Mouse (Mus musculus) Patski (cell line): ENCODE data around the gene Stc2. TPM values are rescaled to one million over a fixed set of nuclear protein-coding genes. Genes with fewer than 3 reads are reported as not detected.

Experiments
- ATAC-seq: fragments of 100-300 bp; one replicate; pipeline ENCODE4 v1.8.0; 2021
- CTCF ChIA-PET: fragments of 350-600 bp; sonication (Branson Sonifier 250); formaldehyde crosslinking; loops from one replicate; lab custom pipeline; 2022; ENCODE audit warnings: inconsistent platforms; lab: Charles Lee
- POLR2A ChIA-PET: fragments of 350-600 bp; sonication (Branson Sonifier 250); formaldehyde crosslinking; loops from one replicate; lab custom pipeline; 2022; ENCODE audit warnings: antibody characterized with exemption, inconsistent platforms; lab: Charles Lee
- DNase-seq: peaks from one replicate; pipeline ENCODE4 v3.0.0-alpha.2; 2011; ENCODE audit warnings: low read depth, low spot score
- H3K27me3 ChIP-seq: fragments of 371-371 bp; one replicate; pipeline ENCODE4 v1.5.1; 2021
- CTCF ChIP-seq: fragments of 100-300 bp; IDR thresholded peaks from one replicate; pipeline ENCODE4 v1.5.1; 2021
- in situ Hi-C: fragments of 300-500 bp; cut with MboI; formaldehyde crosslinking; loops from 3 replicates; pipeline ENCODE4 v1.11.1; 2018; ENCODE audit warnings: low pct_unique_long_range_greater_than_20kb, mixed read lengths
- polyA plus RNA-seq: library from polyadenylated mRNA; unstranded; gene quantifications from one replicate; pipeline ENCODE4 v1.2.3, GENCODE M21; 2021

The Stc2 gene
- polyA plus RNA-seq, 1 experiment from 2014 or later, result 58.4 TPM

DNA sequence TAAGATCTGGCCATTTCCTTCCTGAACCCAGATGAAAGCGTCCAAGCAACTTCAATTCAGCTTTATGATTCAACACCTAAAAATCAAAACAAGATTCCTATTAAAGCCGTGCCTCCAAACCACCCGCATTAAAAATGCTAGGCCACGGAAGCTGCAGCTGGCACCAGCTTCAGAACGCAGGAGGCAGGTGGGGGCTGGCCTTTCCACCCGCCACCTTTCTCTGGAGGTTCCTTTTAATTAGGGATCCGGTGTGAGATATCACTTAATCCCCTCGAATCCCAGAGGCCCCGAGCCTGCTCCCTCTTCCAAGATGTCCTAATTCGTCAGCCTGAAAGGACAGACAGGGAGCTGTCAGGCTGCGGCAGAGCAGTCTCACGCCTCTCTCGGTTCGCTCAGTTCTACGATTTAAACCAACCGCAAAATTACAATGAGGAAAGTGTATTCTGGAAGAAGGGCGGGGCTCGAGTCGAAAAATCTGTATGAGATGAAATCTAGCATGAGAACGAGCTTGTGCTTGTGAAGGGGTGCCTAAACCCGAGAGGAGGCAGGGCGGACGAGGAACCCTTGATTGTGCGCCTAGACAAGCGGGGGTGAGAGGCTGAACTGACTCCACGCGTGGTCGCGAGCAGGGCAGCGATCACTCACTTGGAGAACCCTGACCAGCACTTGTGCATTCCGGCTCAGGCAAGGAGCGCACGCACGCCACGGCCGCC, 1.5 kb downstream of the Stc2 start:
- ChIA-PET CTCF (interaction anchor here (1.6 to 1.8 kb wide), 2 partner anchors 174 to 270 kb away, joined by 4 to 5 read pairs; no protein-coding TSS in a partner anchor), POLR2A (interaction anchor here (0.8 to 3.1 kb wide), 8 partner anchors 13 to 302 kb away, joined by 3 to 18 read pairs (median 4); no protein-coding TSS in a partner anchor)
- in situ Hi-C loops, result loop anchor here (5.0 kb wide), 4 partner anchors 111 to 249 kb away; no protein-coding TSS in a partner anchor
- ATAC-seq (peak; percentile 33), DNase-seq (no peak)
- no peaks in the 10 kb centered on the region for H3K27me3 ChIP-seq
- TF ChIP-seq CTCF, result no peak

DNA sequence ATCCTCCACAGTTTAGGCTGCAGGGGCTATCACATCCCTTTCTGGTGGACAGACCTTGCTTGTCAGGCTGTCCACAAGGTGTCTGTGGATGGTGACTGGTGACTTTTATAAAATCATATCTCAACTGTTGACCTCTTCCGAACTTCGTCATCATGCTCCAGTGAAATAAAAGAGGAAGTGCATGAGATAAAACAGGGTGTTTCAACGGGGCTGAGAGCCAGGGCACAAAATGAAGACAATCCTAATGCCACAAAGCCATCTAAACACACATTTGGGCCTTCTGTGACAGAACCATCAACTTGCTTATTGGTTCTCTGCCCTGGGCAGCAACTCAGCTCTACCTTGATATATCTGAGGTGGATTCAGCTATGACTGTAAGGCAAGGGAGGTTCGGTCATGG, 3.0 kb downstream of the Stc2 start:
- TF ChIP-seq CTCF, result no peak
- DNase-seq (no peak), ATAC-seq (no peak)
- H3K27me3 ChIP-seq, result no peaks in the 10 kb centered on the region
- ChIA-PET POLR2A (interaction anchor here (1.0 kb wide), 1 partner anchor 11 kb away, joined by 5 read pairs; no protein-coding TSS in a partner anchor), CTCF (interaction anchor here (1.6 kb wide), 1 partner anchor 248 kb away, joined by 3 read pairs; no protein-coding TSS in a partner anchor)
- in situ Hi-C loops, result loop anchor here (5.0 kb wide), 4 partner anchors 110 to 250 kb away; no protein-coding TSS in a partner anchor

DNA sequence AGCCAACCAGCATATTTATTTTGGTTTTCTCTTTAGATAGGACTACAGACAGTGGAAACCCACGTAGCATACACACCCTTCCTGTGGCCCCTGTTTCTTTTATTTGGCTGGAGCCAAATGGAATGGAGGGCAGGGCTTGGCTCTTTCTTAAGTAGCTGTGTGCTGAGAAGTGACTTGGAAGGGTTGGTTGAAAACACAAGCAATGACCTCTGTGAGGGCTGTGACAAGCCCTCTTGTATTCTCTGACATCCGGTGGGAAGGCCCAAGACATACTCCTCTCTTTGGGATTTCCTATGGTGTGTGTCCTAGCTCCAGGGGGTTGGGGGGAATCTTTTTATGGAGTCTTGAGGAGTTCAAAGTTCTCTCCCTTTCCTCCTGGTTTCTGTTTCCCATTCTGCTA, 3.5 kb downstream of the Stc2 start:
- ATAC-seq (no peak), DNase-seq (no peak)
- in situ Hi-C loops, result loop anchor here (5.0 kb wide), 4 partner anchors 109 to 251 kb away; no protein-coding TSS in a partner anchor
- no peaks in the 10 kb centered on the region for H3K27me3 ChIP-seq
- TF ChIP-seq CTCF, result no peak
- CTCF ChIA-PET, result interaction anchor here (1.0 to 1.6 kb wide), 2 partner anchors 10 to 249 kb away, joined by 3 read pairs; no protein-coding TSS in a partner anchor
- POLR2A ChIA-PET, result interaction anchor here (1.0 to 1.5 kb wide), 2 partner anchors 12 to 175 kb away, joined by 5 read pairs; no protein-coding TSS in a partner anchor

DNA sequence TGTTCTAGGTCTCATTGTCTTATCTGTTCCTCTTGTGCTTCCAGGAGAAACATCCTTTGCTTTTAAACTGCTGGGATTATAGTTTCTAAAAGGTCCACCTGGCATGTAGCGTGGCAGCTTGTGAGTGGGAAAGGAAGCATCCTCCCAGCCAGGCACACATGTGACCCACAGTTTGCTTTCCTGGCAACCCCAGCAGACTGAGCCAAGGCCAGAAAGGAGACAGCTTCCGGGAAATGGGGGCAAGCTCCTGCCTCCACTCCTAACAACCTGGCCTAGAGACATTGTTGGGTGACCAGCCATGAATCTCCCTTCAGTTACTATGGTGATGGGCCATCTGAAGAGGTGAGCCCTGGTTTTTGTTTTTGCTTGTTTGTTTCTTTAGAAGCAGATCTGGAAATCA, 3.9 kb downstream of the Stc2 start:
- in situ Hi-C loops, result loop anchor here (5.0 kb wide), 4 partner anchors 109 to 251 kb away; no protein-coding TSS in a partner anchor
- POLR2A ChIA-PET, result interaction anchor here (1.5 kb wide), 1 partner anchor 176 kb away, joined by 5 read pairs; no protein-coding TSS in a partner anchor
- ATAC-seq (no peak), DNase-seq (no peak)
- no peak for TF ChIP-seq CTCF
- H3K27me3 ChIP-seq, result no peaks in the 10 kb centered on the region
- CTCF ChIA-PET, result interaction anchor here (1.0 to 1.6 kb wide), 2 partner anchors 9 to 249 kb away, joined by 3 read pairs; no protein-coding TSS in a partner anchor

DNA sequence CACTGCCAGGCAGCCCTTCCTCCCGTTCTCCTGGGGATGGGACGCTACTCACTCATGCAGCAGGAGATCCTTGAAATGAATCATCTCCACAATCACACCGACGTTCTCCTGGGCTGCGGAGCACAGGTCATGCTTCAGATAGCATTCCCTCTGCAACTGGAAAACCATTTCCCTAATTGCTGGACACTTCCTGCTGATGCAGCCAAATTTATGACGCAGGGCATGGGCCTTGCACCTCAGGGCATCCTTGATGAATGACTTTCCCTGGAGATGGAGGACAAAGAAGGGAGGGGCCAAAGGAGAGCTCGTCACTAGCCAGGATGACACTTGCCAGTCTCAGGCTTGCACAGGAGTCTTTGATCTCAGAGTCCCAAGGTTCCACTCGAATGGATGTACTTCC, 4.6 kb downstream of the Stc2 start:
- ChIA-PET POLR2A (interaction anchor here (0.6 to 1.5 kb wide), 2 partner anchors 61 to 176 kb away, joined by 3 to 5 read pairs; no protein-coding TSS in a partner anchor), CTCF (no interaction called here)
- ATAC-seq, result peak; percentile 22
- DNase-seq, result peak; percentile 82
- no peak for TF ChIP-seq CTCF
- in situ Hi-C loops, result loop anchor here (5.0 kb wide), 4 partner anchors 108 to 252 kb away; no protein-coding TSS in a partner anchor
- no peaks in the 10 kb centered on the region for H3K27me3 ChIP-seq

DNA sequence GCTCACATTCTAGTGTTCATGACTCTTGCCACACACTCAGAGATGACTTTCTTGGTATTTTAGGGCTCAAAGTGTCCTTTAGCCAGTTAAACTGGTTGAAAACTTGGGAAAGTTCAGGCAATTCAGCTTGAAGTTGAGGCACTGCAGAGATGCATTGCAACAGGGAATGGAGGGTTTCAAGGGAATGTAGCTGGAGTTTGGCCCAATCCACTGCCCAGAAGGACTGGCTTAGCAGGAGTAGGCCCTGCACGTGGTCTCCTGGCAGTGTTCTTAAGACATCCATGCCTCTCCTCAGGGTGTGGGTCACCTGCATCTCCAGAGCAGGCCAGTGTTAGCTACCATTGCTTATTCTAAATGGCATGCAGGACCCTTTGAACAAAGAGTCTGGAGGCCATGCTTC, 7.0 kb downstream of the Stc2 start:
- no peaks in the 10 kb centered on the region for H3K27me3 ChIP-seq
- in situ Hi-C loops, result no loop called here
- DNase-seq, result no peak
- no peak for ATAC-seq
- ChIA-PET CTCF (no interaction called here), POLR2A (interaction anchor here (0.7 to 0.9 kb wide), 2 partner anchors 63 to 178 kb away, joined by 3 read pairs; no protein-coding TSS in a partner anchor)
- TF ChIP-seq CTCF, result no peak

DNA sequence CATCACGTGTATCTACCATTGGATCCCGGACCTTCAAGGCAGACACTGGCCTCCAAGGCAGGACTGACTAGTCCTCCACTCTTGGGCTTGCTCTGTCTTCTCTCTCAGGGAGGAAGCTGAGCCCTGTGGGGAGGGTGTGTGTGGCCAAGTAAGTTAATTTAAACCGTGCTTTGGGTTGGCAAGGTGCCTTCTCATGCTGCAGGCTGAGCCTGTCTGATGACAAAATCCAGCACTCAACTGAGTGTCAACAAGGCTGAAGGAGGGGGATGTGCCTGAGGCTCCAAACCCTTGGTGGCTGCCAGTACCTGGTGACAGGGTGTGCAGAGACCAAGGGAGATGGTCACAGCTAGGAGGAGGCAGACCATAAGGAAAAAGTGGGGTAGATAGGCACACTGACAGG, 7.5 kb downstream of the Stc2 start:
- ATAC-seq, result no peak
- in situ Hi-C loops, result no loop called here
- H3K27me3 ChIP-seq, result no peaks in the 10 kb centered on the region
- POLR2A ChIA-PET, result interaction anchor here (0.7 kb wide), 1 partner anchor 63 kb away, joined by 3 read pairs; no protein-coding TSS in a partner anchor
- TF ChIP-seq CTCF, result no peak
- CTCF ChIA-PET, result interaction anchor here (0.8 to 1.2 kb wide), 2 partner anchors 11 to 278 kb away, joined by 3 read pairs; no protein-coding TSS in a partner anchor
- no peak for DNase-seq

DNA sequence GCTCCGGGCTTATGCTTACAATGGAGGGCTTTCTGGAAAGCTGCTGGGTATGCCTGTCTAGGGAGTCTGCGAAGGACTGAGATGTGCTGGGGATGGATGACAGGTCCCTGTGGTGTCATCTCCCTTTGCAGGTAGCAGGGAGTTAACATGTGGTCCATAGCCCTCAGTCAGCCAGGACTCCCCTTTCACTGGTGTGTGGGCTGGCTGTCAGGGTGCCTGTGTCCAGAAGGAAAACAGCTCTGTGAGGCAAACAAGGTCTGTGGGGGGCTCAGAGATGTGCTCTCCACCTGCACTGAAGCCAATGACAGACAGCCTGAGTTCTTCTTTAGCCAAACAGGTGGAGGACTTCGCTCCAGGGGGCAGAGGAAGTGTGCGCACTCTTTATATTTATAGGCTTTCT, 8.8 kb downstream of the Stc2 start:
- H3K27me3 ChIP-seq, result no peaks in the 10 kb centered on the region
- CTCF ChIA-PET, result interaction anchor here (1.2 kb wide), 1 partner anchor 10 kb away, joined by 3 read pairs; no protein-coding TSS in a partner anchor
- POLR2A ChIA-PET, result interaction anchor here (1.7 kb wide), 1 partner anchor 255 kb away, joined by 7 read pairs; no protein-coding TSS in a partner anchor
- ATAC-seq (no peak), DNase-seq (no peak)
- no peak for TF ChIP-seq CTCF
- in situ Hi-C loops, result no loop called here

DNA sequence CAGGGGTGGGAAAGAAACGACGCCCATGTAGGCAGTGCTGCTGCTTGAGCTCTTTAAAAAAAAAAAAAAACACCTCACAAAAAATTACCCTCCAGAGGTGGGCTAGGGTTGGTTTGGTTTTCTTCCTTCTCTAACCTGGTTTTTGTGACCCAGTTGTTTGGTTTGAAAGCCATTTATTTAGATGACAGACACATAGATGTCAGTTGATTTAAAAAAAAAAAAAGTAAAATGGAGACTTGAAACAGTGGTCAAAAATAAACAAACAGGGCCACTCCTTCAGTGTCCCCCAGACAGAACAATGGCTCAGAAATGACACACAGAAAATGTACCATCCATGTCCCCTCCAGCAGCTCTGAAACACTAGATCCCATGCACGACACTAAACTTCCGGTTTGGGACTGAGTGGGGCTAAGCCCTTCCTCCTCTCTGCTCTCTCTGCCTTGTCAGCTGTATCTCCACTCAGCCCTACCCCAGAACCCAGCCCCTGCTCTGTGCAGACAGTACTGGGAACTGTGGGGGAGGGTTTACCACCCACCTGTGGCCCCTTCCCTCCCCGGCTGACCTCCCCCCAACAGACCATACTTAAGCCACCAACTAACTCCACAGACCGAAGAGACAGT, 10.5 kb downstream of the Stc2 start:
- no peaks in the 10 kb centered on the region for H3K27me3 ChIP-seq
- CTCF ChIA-PET, result no interaction called here
- no peak for TF ChIP-seq CTCF
- DNase-seq (no peak), ATAC-seq (no peak)
- POLR2A ChIA-PET, result interaction anchor here (0.7 to 1.7 kb wide), 3 partner anchors 104 to 257 kb away, joined by 3 to 7 read pairs (median 5); no protein-coding TSS in a partner anchor
- in situ Hi-C loops, result no loop called here

DNA sequence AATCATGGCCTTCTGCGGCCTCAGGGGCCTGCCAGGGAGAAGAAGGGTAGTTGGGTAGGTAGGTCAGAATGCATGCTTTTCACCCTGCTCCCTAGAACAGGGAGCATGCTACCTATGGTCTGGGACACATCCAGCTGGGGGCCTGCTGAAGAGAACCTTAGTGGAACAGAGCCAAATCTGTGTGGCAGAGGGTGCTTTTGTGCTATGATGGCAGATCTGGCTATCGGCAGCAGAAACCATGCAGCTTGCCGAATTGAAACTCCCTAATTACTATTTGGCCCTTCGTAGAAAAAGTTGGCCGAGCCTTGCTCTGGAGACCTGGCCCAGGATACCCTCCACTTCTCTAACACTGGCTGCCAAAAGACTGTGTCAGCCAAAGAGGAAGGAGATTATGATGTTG, 11.4 kb downstream of the Stc2 start:
- in situ Hi-C loops, result no loop called here
- ChIA-PET POLR2A (interaction anchor here (1.1 kb wide), 1 partner anchor 199 kb away, joined by 5 read pairs; no protein-coding TSS in a partner anchor), CTCF (no interaction called here)
- DNase-seq (no peak), ATAC-seq (no peak)
- no peak for TF ChIP-seq CTCF
- H3K27me3 ChIP-seq, result no peaks in the 10 kb centered on the region
